Mouse (Mus musculus) lung, embryonic 16.5 days (tissue): ENCODE data around the gene Ddi2. TPM values are rescaled to one million over a fixed set of nuclear protein-coding genes. Genes with fewer than 3 reads are reported as not detected.

Experiments used
- ATAC-seq: fragments of 200-750 bp; cut with Nextera tagmentation; 2 replicates; pipeline ENCODE4 v1.8.0; 2017; ENCODE audit warnings: low read depth, mild to moderate bottlenecking, moderate library complexity
- H3K27ac ChIP-seq: fragments of 300-500 bp; sonication (generic); 2 replicates; pipeline ENCODE4 v1.5.1; 2014; ENCODE audit warnings: mild to moderate bottlenecking, control low read depth, low read length
- H3K27me3 ChIP-seq: fragments of 300-500 bp; sonication (generic); 2 replicates; pipeline ENCODE4 v1.6.1; 2014; ENCODE audit warnings: low read depth, low read length, mixed read lengths; ENCODE audit not compliant: control insufficient read depth, insufficient read depth
- H3K36me3 ChIP-seq: fragments of 300-500 bp; sonication (generic); 2 replicates; pipeline ENCODE4 v1.6.1; 2014; ENCODE audit warnings: low read length; ENCODE audit not compliant: control insufficient read depth, insufficient read depth
- H3K4me1 ChIP-seq: fragments of 300-500 bp; sonication (generic); replicated peaks from 2 replicates; pipeline ENCODE4 v1.6.1; 2014; ENCODE audit warnings: low read length, mixed read lengths; ENCODE audit not compliant: control insufficient read depth, insufficient read depth
- H3K4me2 ChIP-seq: fragments of 300-500 bp; sonication (generic); 2 replicates; pipeline ENCODE4 v1.6.1; 2014; ENCODE audit warnings: low read depth, low read length, control low read depth
- H3K4me3 ChIP-seq: fragments of 300-500 bp; sonication (generic); 2 replicates; pipeline ENCODE4 v1.5.1; 2014; ENCODE audit warnings: mild to moderate bottlenecking, low read length, control low read depth
- H3K9ac ChIP-seq: fragments of 300-500 bp; sonication (generic); 2 replicates; pipeline ENCODE4 v1.6.1; 2014; ENCODE audit warnings: low read length, control low read depth
- H3K9me3 ChIP-seq: fragments of 300-500 bp; sonication (generic); 2 replicates; pipeline ENCODE4 v1.6.1; 2016; ENCODE audit warnings: low read length; ENCODE audit not compliant: control insufficient read depth
- WGBS: fragments of 180-500 bp; shearing (Covaris S2); extraction: QIAGEN DNeasy Blood & Tissue Kit; methylation state at CpG from one replicate; pipeline ENCODE4 v1.1.7; 2014; 5-methylcytosine and 5-hydroxymethylcytosine counted together
- polyA plus RNA-seq: library from polyadenylated mRNA; unstranded; fragments of >200 nt; fragmentation: Nextera tagmentation; extraction: Ambion mirVana; gene quantifications from 2 replicates; pipeline ENCODE4 v1.2.1, GENCODE M21; 2015

Gene Ddi2
- polyA plus RNA-seq, 1 experiment from 2014 or later = 18.3 TPM

DNA sequence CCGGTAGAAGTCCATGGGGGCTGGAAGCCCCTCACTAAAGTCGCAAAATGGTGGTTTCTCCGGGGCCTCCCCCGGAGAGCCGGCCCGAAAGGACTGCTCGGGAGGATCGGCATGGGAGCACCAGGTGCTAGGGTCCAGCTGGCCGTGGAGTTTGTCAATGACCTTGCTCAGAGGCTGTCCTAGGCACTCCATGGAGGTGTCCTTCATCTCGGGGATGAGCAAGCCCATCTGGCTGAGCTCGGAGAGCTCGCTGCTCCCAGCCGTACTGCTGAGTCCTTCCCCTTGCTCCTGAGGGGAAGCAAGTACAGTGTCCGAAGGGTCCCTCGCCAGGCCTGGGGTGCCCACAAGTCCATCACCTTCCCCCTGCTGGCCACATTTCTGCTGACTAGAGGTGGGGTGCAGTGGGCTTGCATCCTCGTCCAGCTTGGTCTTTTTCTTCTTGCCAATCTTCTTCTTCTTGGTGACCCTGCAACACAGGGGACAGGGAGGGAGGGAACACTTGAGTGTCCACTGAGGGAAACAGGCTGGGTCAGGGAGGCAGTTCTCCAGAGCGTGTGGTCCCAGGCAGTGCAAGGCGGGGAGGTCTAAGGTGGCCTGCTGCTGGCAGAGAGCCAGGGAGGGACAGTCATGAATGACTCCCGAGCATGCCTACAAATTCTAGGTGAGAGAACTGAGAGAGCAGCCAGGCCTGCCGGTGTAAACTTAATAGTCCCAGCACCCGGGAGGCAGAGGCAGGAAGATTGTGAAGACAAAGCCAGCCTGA, 90.9 kb downstream of the Ddi2 start:
- Histone ChIP-seq H3K9me3 (no peaks in the 10 kb centered on the region), H3K36me3 (peaks cover 61% of the 10 kb centered on the region), H3K27ac (no peak overlapping the region), H3K27me3 (no peaks in the 10 kb centered on the region), H3K4me3 (no peak overlapping the region), H3K4me2 (no peak overlapping the region), H3K4me1 (no peaks in the 10 kb centered on the region), H3K9ac (no peak overlapping the region)
- no peak for ATAC-seq
- 82% methylated on average over 21 of the region's 21 CpGs for WGBS

DNA sequence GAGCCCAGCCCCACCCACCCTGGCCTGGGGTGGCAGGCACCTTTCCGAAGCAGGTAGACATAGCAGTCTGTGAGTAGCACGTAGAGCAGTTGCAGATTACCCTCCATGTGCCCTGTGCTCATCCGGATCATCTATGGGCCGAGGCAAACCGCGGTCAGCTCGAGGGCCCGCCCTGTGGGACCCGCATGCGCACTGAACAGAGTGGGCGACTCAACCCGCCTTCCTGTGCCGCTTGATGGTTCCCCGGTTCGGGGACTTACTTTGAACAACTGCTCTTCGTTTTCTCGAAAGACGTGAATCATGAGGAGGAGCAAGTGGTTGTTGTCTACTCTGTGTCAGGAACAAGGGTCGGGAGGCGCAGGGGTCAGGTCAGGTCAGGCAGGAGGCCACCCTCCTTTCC, 92.0 kb downstream of the Ddi2 start:
- Histone ChIP-seq H3K4me3 (no peak overlapping the region), H3K27me3 (no peaks in the 10 kb centered on the region), H3K4me1 (no peaks in the 10 kb centered on the region), H3K9me3 (no peaks in the 10 kb centered on the region), H3K9ac (no peak overlapping the region), H3K36me3 (peaks cover 55% of the 10 kb centered on the region), H3K4me2 (no peak overlapping the region), H3K27ac (no peak overlapping the region)
- 91% methylated on average over 20 of the region's 20 CpGs for WGBS
- no peak for ATAC-seq

DNA sequence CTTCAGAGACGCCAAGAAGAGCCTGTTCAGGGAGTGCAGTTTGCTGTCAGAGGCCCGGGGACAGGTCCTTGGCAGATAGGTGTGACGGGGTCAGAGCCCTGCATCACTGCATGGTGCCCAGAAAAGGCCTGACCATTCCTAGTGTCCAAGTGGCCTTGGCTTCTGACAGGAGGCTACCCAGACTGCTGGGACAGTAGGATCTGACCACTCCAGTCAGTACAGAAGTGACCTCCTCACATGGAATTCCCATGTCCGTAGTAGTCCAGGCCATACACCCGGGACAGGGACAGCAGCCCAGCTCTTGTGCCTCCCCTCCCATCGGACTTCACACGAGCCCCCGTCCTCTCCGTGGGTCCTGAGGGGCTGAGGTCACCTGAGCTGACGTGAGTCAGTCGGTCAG, 93.2 kb downstream of the Ddi2 start:
- Histone ChIP-seq H3K4me2 (no peak overlapping the region), H3K27me3 (no peaks in the 10 kb centered on the region), H3K4me3 (no peak overlapping the region), H3K4me1 (0 out of 2 replicates have a peak, but pooled peaks cover 2% of the 10 kb centered on the region), H3K9ac (no peak overlapping the region), H3K9me3 (no peaks in the 10 kb centered on the region), H3K36me3 (peaks cover 58% of the 10 kb centered on the region), H3K27ac (no peak overlapping the region)
- no peak for ATAC-seq
- 90% methylated on average over 11 of the region's 11 CpGs for WGBS

DNA sequence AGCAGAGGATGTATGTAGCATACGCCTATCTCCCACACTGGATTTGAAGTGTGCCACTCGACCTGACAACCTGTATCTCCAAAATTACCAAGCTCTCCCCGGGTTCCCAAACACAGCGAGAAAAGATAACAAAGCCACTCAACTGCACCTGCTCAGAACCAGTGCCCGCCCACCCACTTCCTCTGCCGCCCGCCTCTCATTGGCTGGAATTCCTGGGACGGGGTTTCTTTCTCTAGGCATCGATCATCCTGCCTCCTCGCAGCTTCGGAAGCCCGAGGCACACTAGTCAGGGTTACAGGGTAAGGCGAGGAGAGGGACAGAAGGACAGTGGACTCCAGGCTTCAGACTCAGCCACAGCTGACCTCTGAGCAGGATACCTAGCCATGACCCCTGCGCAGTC, 94.6 kb downstream of the Ddi2 start:
- no peak overlapping the region for H3K4me2 ChIP-seq
- no peak for ATAC-seq
- H3K4me1 ChIP-seq = 0 out of 2 replicates have a peak, but pooled peaks cover 2% of the 10 kb centered on the region
- WGBS = 75% methylated on average over 14 of the region's 14 CpGs
- H3K9ac ChIP-seq = no peak overlapping the region
- no peaks in the 10 kb centered on the region for H3K9me3 ChIP-seq
- no peak overlapping the region for H3K4me3 ChIP-seq
- peaks cover 55% of the 10 kb centered on the region for H3K36me3 ChIP-seq
- no peaks in the 10 kb centered on the region for H3K27me3 ChIP-seq
- H3K27ac ChIP-seq = no peak overlapping the region

Other genes starting within 250 kb of the Ddi2 start
- 6.9 and 7.4 TPM in 2 replicates for gene Spen, start 184.8 kb downstream of the Ddi2 start, polyA plus RNA-seq
- gene Fblim1, start 117.3 kb downstream of the Ddi2 start, polyA plus RNA-seq = 71.4 and 76.1 TPM in 2 replicates
- 0.99 and 1.1 TPM in 2 replicates for gene Tmem82, start 104.8 kb downstream of the Ddi2 start, polyA plus RNA-seq
- gene Slc25a34, start 99.6 kb downstream of the Ddi2 start, polyA plus RNA-seq = 0.18 and 0.20 TPM in 2 replicates
- gene Plekhm2, start 58.5 kb downstream of the Ddi2 start, polyA plus RNA-seq = 5.7 and 6.9 TPM in 2 replicates
- gene Rsc1a1, start 37.8 kb downstream of the Ddi2 start, polyA plus RNA-seq = not detected in 2 replicates
- 0.21 and 1.4 TPM in 2 replicates for gene Agmat, start 23.3 kb upstream of the Ddi2 start, polyA plus RNA-seq
- gene Dnajc16, start 67.5 kb upstream of the Ddi2 start, polyA plus RNA-seq = 4.3 and 4.7 TPM in 2 replicates
- 23.9 and 24.6 TPM in 2 replicates for gene Casp9, start 70.2 kb upstream of the Ddi2 start, polyA plus RNA-seq
- not detected in 2 replicates for gene Cela2a, start 102.7 kb upstream of the Ddi2 start, polyA plus RNA-seq
- gene Ctrc, start 122.9 kb upstream of the Ddi2 start, polyA plus RNA-seq = not detected in 2 replicates
- 97.5 and 98.0 TPM in 2 replicates for gene Efhd2, start 151.5 kb upstream of the Ddi2 start, polyA plus RNA-seq